Mouse (Mus musculus) MEL (cell line): ENCODE results near the gene Scamp4.

Experiments used
- BHLHE40 ChIP-seq: IDR thresholded peaks from 2 replicates; pipeline ENCODE4 v1.6.1; 2012; ENCODE audit warnings: low read depth, mild to moderate bottlenecking, inconsistent platforms, low read length, improper control_type of control experiment, borderline replicate concordance
- CTCF ChIP-seq, 3 experiments: IDR thresholded peaks in 2 of 3; conservative IDR thresholded peaks in 1 of 3; 2 replicates each; pipeline ENCODE4 v1.5.1; 2011 to 2012; ENCODE audit warnings: low read length in 3 of 3, low read depth in 2 of 3, mild to moderate bottlenecking in 2 of 3, improper control_type of control experiment in 1 of 3, inconsistent platforms in 1 of 3, mixed read lengths in 1 of 3, moderate library complexity in 1 of 3; ENCODE audit not compliant: control insufficient read depth in 1 of 3, insufficient read depth in 1 of 3, poor library complexity in 1 of 3, severe bottlenecking in 1 of 3
- GABPA ChIP-seq: IDR thresholded peaks from 2 replicates; pipeline ENCODE4 v1.6.1; 2012; ENCODE audit warnings: low read depth, mild to moderate bottlenecking, inconsistent platforms, low read length, improper control_type of control experiment, moderate library complexity
- HCFC1 ChIP-seq: IDR thresholded peaks from 2 replicates; pipeline ENCODE4 v1.6.1; 2012; ENCODE audit warnings: low read depth, mild to moderate bottlenecking, inconsistent platforms, low read length, improper control_type of control experiment, moderate library complexity
- KAT2A ChIP-seq: conservative IDR thresholded peaks from 2 replicates; pipeline ENCODE4 v1.6.1; 2012; ENCODE audit warnings: low read depth, low read length, improper control_type of control experiment, inconsistent platforms
- MAX ChIP-seq: IDR thresholded peaks from 2 replicates; pipeline ENCODE4 v1.6.1; 2011; ENCODE audit warnings: low read length, improper control_type of control experiment
- MXI1 ChIP-seq: IDR thresholded peaks from 2 replicates; pipeline ENCODE4 v1.6.1; 2011; ENCODE audit warnings: mild to moderate bottlenecking, low read depth, low read length, improper control_type of control experiment
- MYC ChIP-seq: IDR thresholded peaks from 2 replicates; pipeline ENCODE4 v1.6.1; 2011; ENCODE audit warnings: low read depth, mild to moderate bottlenecking, low read length, improper control_type of control experiment, moderate library complexity
- POLR2A ChIP-seq, 2 experiments: IDR thresholded peaks; 2 replicates each; pipeline ENCODE4 v1.6.1; 2011 to 2012; ENCODE audit warnings: low read length in 2 of 2, mild to moderate bottlenecking in 2 of 2, control low read depth in 1 of 2, improper control_type of control experiment in 1 of 2, low read depth in 1 of 2, moderate library complexity in 1 of 2; ENCODE audit not compliant: control insufficient read depth in 1 of 2, insufficient read depth in 1 of 2, poor library complexity in 1 of 2
- SIN3A ChIP-seq: IDR thresholded peaks from 2 replicates; pipeline ENCODE4 v1.6.1; 2012; ENCODE audit warnings: low read length, improper control_type of control experiment, inconsistent platforms
- SMC3 ChIP-seq: IDR thresholded peaks from 2 replicates; pipeline ENCODE4 v1.6.1; 2011; ENCODE audit warnings: low read depth, low read length, improper control_type of control experiment
- TAL1 ChIP-seq: IDR thresholded peaks from 2 replicates; pipeline ENCODE4 v1.6.1; 2012; ENCODE audit warnings: mild to moderate bottlenecking, inconsistent platforms, low read length, moderate library complexity, mixed read lengths
- USF1 ChIP-seq: IDR thresholded peaks from 2 replicates; pipeline ENCODE4 v1.6.1; 2014; ENCODE audit warnings: low read depth, mild to moderate bottlenecking, inconsistent platforms, low read length, improper control_type of control experiment, moderate library complexity
- ZC3H11A ChIP-seq: IDR thresholded peaks from 2 replicates; pipeline ENCODE4 v1.6.1; 2012; ENCODE audit warnings: low read depth, mild to moderate bottlenecking, inconsistent platforms, low read length, improper control_type of control experiment

- TF ChIP-seq USF1: no peak
- TF ChIP-seq POLR2A (IDR thresholded peaks at IDR 0.05; ENCODE audit: control insufficient read depth in 1 of 2, insufficient read depth in 1 of 2, low read depth in 1 of 2, low read length in 2 of 2, poor library complexity in 1 of 2): no peak
- TF ChIP-seq HCFC1: no peak
- TF ChIP-seq MAX: no peak
- no peak for TF ChIP-seq ZC3H11A
- TF ChIP-seq GABPA: no peak
- no peak for TF ChIP-seq SMC3
- TF ChIP-seq MXI1: no peak
- no peak for TF ChIP-seq SIN3A
- TF ChIP-seq TAL1: no peak
- no peak for TF ChIP-seq CTCF (IDR thresholded peaks at IDR 0.05 in 2 of 3, conservative IDR thresholded peaks at IDR 0.05 in 1 of 3; ENCODE audit: control insufficient read depth in 1 of 3, insufficient read depth in 1 of 3, low read depth in 2 of 3, low read length in 3 of 3, poor library complexity in 1 of 3, severe bottlenecking in 1 of 3)
- TF ChIP-seq BHLHE40: no peak
- no peak for TF ChIP-seq MYC
- TF ChIP-seq KAT2A: no peak
These were observed 11.1 kb downstream of the Scamp4 start for GRCm38 (mm10) chr10:80613821-80614220.
